10 mouse cellular contexts compared by ENCODE assay signal in genomic region chr3:102167555-102168210, GRCm38 (mm10). TPM values are rescaled to one million over a fixed set of nuclear protein-coding genes. Genes with fewer than 3 reads are reported as not detected.
DNase-seq lines count a peak whose midpoint lies in the region; ATAC-seq and TF ChIP-seq lines count a peak whose summit lies in the region.
"Had no signal": no experiment of that assay in that cellular context is flagged by ENCODE, and none has a peak within 500 bp of the region (broad histone marks: within the 10 kb centered on the region; RNA-seq: fewer than 3 reads in every experiment).

No protein-coding gene starts in this region.

- peaks cover 9% of the 10 kb centered on the region; the same call in 1 of the 2 replicates for H3K36me3 ChIP-seq in intestine, embryonic 15.5 days
- peaks cover 26% of the 10 kb centered on the region for H3K36me3 ChIP-seq in intestine, postnatal 0 days (ENCODE audit: control insufficient read depth, insufficient read depth)
- H3K36me3 ChIP-seq in liver, embryonic 11.5 days (ENCODE audit: control insufficient read depth, insufficient read depth, low read length), result peaks cover 13% of the 10 kb centered on the region
- 0 out of 2 replicates have a peak, but pooled peaks cover 9% of the 10 kb centered on the region for H3K36me3 ChIP-seq in neural tube, embryonic 15.5 days

- H3K9me3 ChIP-seq in intestine, embryonic 15.5 days, result no peaks in the 10 kb centered on the region
- no peaks in the 10 kb centered on the region for H3K9me3 ChIP-seq in intestine, postnatal 0 days (ENCODE audit: control insufficient read depth)
- H3K9me3 ChIP-seq in liver, embryonic 11.5 days (ENCODE audit: control insufficient read depth, low read length), result no peaks in the 10 kb centered on the region
- H3K9me3 ChIP-seq in neural tube, embryonic 15.5 days (replicated peaks), result no peaks in the 10 kb centered on the region

- no peaks in the 10 kb centered on the region for H3K27me3 ChIP-seq in intestine, embryonic 15.5 days (replicated peaks)
- H3K27me3 ChIP-seq in intestine, postnatal 0 days (replicated peaks; ENCODE audit: control insufficient read depth, insufficient read depth, low read length), result no peaks in the 10 kb centered on the region
- H3K27me3 ChIP-seq in liver, embryonic 11.5 days (replicated peaks; ENCODE audit: control insufficient read depth, insufficient read depth, low read length), result no peaks in the 10 kb centered on the region
- no peaks in the 10 kb centered on the region for H3K27me3 ChIP-seq in neural tube, embryonic 15.5 days (replicated peaks)

- H3K4me1 ChIP-seq in intestine, embryonic 15.5 days (replicated peaks), result peaks cover 22% of the 10 kb centered on the region
- no peaks in the 10 kb centered on the region for H3K4me1 ChIP-seq in intestine, postnatal 0 days (replicated peaks; ENCODE audit: control insufficient read depth, insufficient read depth, low read length)
- H3K4me1 ChIP-seq in liver, embryonic 11.5 days (replicated peaks; ENCODE audit: control insufficient read depth, insufficient read depth, low read length), result peaks cover 20% of the 10 kb centered on the region
- H3K4me1 ChIP-seq in neural tube, embryonic 15.5 days, result peaks cover 26% of the 10 kb centered on the region

- WGBS in intestine, embryonic 15.5 days, result 24% methylated on average over 10 of the region's 10 CpGs
- WGBS in intestine, postnatal 0 days, result 34% methylated on average over 10 of the region's 10 CpGs
- WGBS in liver, embryonic 11.5 days, result 9% methylated on average over 10 of the region's 10 CpGs
- 8% methylated on average over 10 of the region's 10 CpGs for WGBS in neural tube, embryonic 15.5 days

- no peak for ATAC-seq in intestine, embryonic 15.5 days
- ATAC-seq in intestine, postnatal 0 days, result no peak
- ATAC-seq in liver, embryonic 11.5 days (replicated peaks; ENCODE audit: low FRiP score), result peak; percentile 19
- peak; percentile 10; the same call in 1 of the 2 replicates for ATAC-seq in neural tube, embryonic 15.5 days (ENCODE audit: low FRiP score)

- 0 out of 2 replicates have a peak overlapping the region, but pooled peaks have one; percentile 36 for H3K27ac ChIP-seq in intestine, embryonic 15.5 days
- no peak overlapping the region for H3K27ac ChIP-seq in intestine, postnatal 0 days (ENCODE audit: low read depth, low read length)
- H3K27ac ChIP-seq in liver, embryonic 11.5 days (ENCODE audit: low read depth, low read length), result peak overlapping the region; percentile 96
- H3K27ac ChIP-seq in neural tube, embryonic 15.5 days (replicated peaks), result 0 out of 2 replicates have a peak overlapping the region, but pooled peaks have one; percentile 13

- no peak for TF ChIP-seq CTCF in intestine, postnatal 0 days (IDR thresholded peaks at IDR 0.05; ENCODE audit: low read depth)

- no peak overlapping the region for H3K4me3 ChIP-seq in intestine, embryonic 15.5 days (replicated peaks)
- H3K4me3 ChIP-seq in intestine, postnatal 0 days (ENCODE audit: low read depth, low read length), result no peak overlapping the region
- H3K4me3 ChIP-seq in liver, embryonic 11.5 days (ENCODE audit: low read depth, low read length), result no peak overlapping the region
- H3K4me3 ChIP-seq in neural tube, embryonic 15.5 days (replicated peaks), result no peak overlapping the region

- H3K9ac ChIP-seq in intestine, embryonic 15.5 days, result no peak overlapping the region
- H3K9ac ChIP-seq in intestine, postnatal 0 days (ENCODE audit: low read depth, low read length), result no peak overlapping the region
- peak overlapping the region; percentile 56 for H3K9ac ChIP-seq in liver, embryonic 11.5 days (ENCODE audit: low read depth, low read length)
- no peak overlapping the region for H3K9ac ChIP-seq in neural tube, embryonic 15.5 days (replicated peaks)

- peak; percentile 44 for DNase-seq in c-Kit-negative CD71-positive TER-119-positive erythroid progenitor cells, embryonic 14.5 days (ENCODE audit: low read depth, low spot score)
- no peak for DNase-seq in liver, embryonic 11.5 days (ENCODE audit: low spot score)
- no peak for DNase-seq in layer of hippocampus, adult 9-11 months
- DNase-seq in cerebellum, adult 18-20 months, result no peak
- no peak for DNase-seq in urinary bladder, postnatal 14 days (ENCODE audit: low spot score)
- DNase-seq: cerebellum, adult 11-12 months; kidney, postnatal 10 days had no signal

- no peak overlapping the region for H3K4me2 ChIP-seq in intestine, embryonic 15.5 days (replicated peaks)
- no peak overlapping the region for H3K4me2 ChIP-seq in intestine, postnatal 0 days (replicated peaks; ENCODE audit: low read depth)
- peak overlapping the region; percentile 37 for H3K4me2 ChIP-seq in liver, embryonic 11.5 days
- H3K4me2 ChIP-seq in neural tube, embryonic 15.5 days, result 0 out of 2 replicates have a peak overlapping the region, but pooled peaks have one; percentile 6

RNA-seq across cellular contexts. Expression of gene Vangl1, which starts 36.8 kb away (rescaled TPM):
- polyA plus RNA-seq in intestine, embryonic 15.5 days (2015; fragmentation: Nextera tagmentation; extraction: Ambion mirVana), result 15.1 and 17.4 TPM in 2 replicates
- 7.2 and 7.4 TPM in 2 replicates for polyA plus RNA-seq in intestine, postnatal 0 days (2015; fragmentation: Nextera tagmentation; extraction: Ambion mirVana)
- polyA plus RNA-seq in liver, embryonic 11.5 days (2014; fragmentation: Nextera tagmentation; extraction: Ambion mirVana), result 52.9 and 59.3 TPM in 2 replicates
- 9.0 and 11.8 TPM in 2 replicates for polyA plus RNA-seq in neural tube, embryonic 15.5 days (2015; fragmentation: Nextera tagmentation; extraction: Ambion mirVana)

Comparison
In these comparisons a context has a peak if more than half of its experiments do, and no peak if none do; other contexts are left out.
1. ATAC-seq: peak in liver, embryonic 11.5 days (single experiment) and neural tube, embryonic 15.5 days (single experiment); none in intestine, embryonic 15.5 days (single experiment) and intestine, postnatal 0 days (single experiment).
2. H3K4me2 ChIP-seq: peak in liver, embryonic 11.5 days (single experiment) and neural tube, embryonic 15.5 days (single experiment); none in intestine, embryonic 15.5 days (single experiment) and intestine, postnatal 0 days (single experiment).